Mouse (Mus musculus) intestine, embryonic 14.5 days (tissue): ENCODE data around the gene Cers6. TPM values are rescaled to one million over a fixed set of nuclear protein-coding genes. Genes with fewer than 3 reads are reported as not detected.

Experiments used
- ATAC-seq: fragments of 200-750 bp; cut with Nextera tagmentation; replicated peaks from 2 replicates; pipeline ENCODE4 v1.8.0; 2017; ENCODE audit warnings: low read depth, moderate number of reproducible peaks, moderate TSS enrichment, moderate library complexity; ENCODE audit not compliant: low FRiP score, low TSS enrichment
- DNase-seq: peaks from one replicate; pipeline ENCODE4 v3.0.0-alpha.2; 2018; ENCODE audit warnings: low spot score
- H3K27ac ChIP-seq: fragments of 300-500 bp; sonication (generic); 2 replicates; pipeline ENCODE4 v1.5.1; 2014; ENCODE audit warnings: low read depth, mild to moderate bottlenecking, control low read depth
- H3K27me3 ChIP-seq: fragments of 300-500 bp; sonication (generic); replicated peaks from 2 replicates; pipeline ENCODE4 v1.6.1; 2014; ENCODE audit warnings: low read length, control low read depth; ENCODE audit not compliant: control insufficient read depth, insufficient read depth
- H3K36me3 ChIP-seq: fragments of 300-500 bp; sonication (generic); 2 replicates; pipeline ENCODE4 v1.6.1; 2014; ENCODE audit warnings: low read length, control low read depth; ENCODE audit not compliant: control insufficient read depth, insufficient read depth
- H3K4me1 ChIP-seq: fragments of 300-500 bp; sonication (generic); replicated peaks from 2 replicates; pipeline ENCODE4 v1.6.1; 2014; ENCODE audit warnings: low read length, control low read depth, mixed read lengths; ENCODE audit not compliant: control insufficient read depth, insufficient read depth
- H3K4me2 ChIP-seq: fragments of 300-500 bp; sonication (generic); 2 replicates; pipeline ENCODE4 v1.6.1; 2014; ENCODE audit warnings: low read length
- H3K4me3 ChIP-seq: fragments of 300-500 bp; sonication (generic); 2 replicates; pipeline ENCODE4 v1.5.1; 2014; ENCODE audit warnings: low read depth, low read length, control low read depth, mixed read lengths
- H3K9ac ChIP-seq: fragments of 300-500 bp; sonication (generic); 2 replicates; pipeline ENCODE4 v1.6.1; 2014; ENCODE audit warnings: mild to moderate bottlenecking, low read length
- H3K9me3 ChIP-seq: fragments of 300-500 bp; sonication (generic); 2 replicates; pipeline ENCODE4 v1.6.1; 2016; ENCODE audit warnings: low read length, control low read depth; ENCODE audit not compliant: control insufficient read depth
- WGBS: fragments of 180-500 bp; shearing (Covaris S2); extraction: QIAGEN DNeasy Blood & Tissue Kit; methylation state at CpG from one replicate; pipeline ENCODE4 v1.1.7; 2014; 5-methylcytosine and 5-hydroxymethylcytosine counted together
- polyA plus RNA-seq: library from polyadenylated mRNA; unstranded; fragments of >200 nt; fragmentation: Nextera tagmentation; extraction: Ambion mirVana; gene quantifications from 2 replicates; pipeline ENCODE4 v1.2.1, GENCODE M21; 2014

The Cers6 gene
- polyA plus RNA-seq, 1 experiment from 2014 or later, result 49.0 TPM

- no peak overlapping the region for H3K9ac ChIP-seq
- H3K4me2 ChIP-seq, result no peak overlapping the region
- no peaks in the 10 kb centered on the region for H3K9me3 ChIP-seq
- H3K4me3 ChIP-seq, result no peak overlapping the region
- H3K36me3 ChIP-seq, result no peaks in the 10 kb centered on the region
- 42% methylated on average over 10 of the region's 10 CpGs for WGBS
- H3K27me3 ChIP-seq, result no peaks in the 10 kb centered on the region
- H3K4me1 ChIP-seq, result peaks cover 4% of the 10 kb centered on the region; the same call in 1 of the 2 replicates
- ATAC-seq (peak; percentile 65), DNase-seq (peak; percentile 51)
- peak overlapping the region; percentile 58 for H3K27ac ChIP-seq
Observed at GRCm38 (mm10) chr2:69128921-69129395, 267.7 kb downstream of the Cers6 start.

- Histone ChIP-seq H3K4me2 (no peak overlapping the region), H3K27me3 (no peaks in the 10 kb centered on the region), H3K9ac (no peak overlapping the region), H3K4me3 (no peak overlapping the region), H3K9me3 (no peaks in the 10 kb centered on the region), H3K36me3 (no peaks in the 10 kb centered on the region), H3K27ac (peak overlapping the region; percentile 58), H3K4me1 (peaks cover 4% of the 10 kb centered on the region; the same call in 1 of the 2 replicates)
- DNase-seq, result no peak
- WGBS, result 62% methylated on average over 7 of the region's 7 CpGs
- no peak for ATAC-seq
Observed at GRCm38 (mm10) chr2:69129425-69130210, 268.4 kb downstream of the Cers6 start.

DNA sequence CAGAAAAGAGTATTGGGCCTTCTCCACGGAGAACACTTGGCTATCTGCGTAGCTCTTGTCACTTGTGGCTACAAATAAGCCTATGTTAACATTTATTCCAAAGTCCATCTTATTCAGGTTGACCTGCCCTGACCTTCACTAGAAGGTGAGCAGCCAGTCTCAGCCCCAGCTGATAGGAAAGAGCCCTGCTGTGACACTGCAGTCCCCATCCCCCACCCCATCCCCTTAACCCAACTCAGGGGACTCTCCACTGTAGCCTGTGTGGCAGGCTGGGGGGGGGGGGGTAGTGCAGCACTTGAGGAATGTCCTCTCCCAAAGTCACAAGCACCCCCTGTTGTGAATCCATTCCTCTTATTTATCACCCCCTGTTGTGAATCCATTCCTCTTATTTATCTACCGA, 270.8 kb downstream of the Cers6 start:
- no peak overlapping the region for H3K4me3 ChIP-seq
- H3K4me1 ChIP-seq, result peaks cover 12% of the 10 kb centered on the region
- DNase-seq, result peak; percentile 45
- H3K4me2 ChIP-seq, result no peak overlapping the region
- WGBS, result 61% methylated on average over 3 of the region's 3 CpGs
- no peaks in the 10 kb centered on the region for H3K9me3 ChIP-seq
- H3K9ac ChIP-seq, result no peak overlapping the region
- H3K27me3 ChIP-seq, result no peaks in the 10 kb centered on the region
- ATAC-seq, result no peak
- H3K36me3 ChIP-seq, result no peaks in the 10 kb centered on the region
- no peak overlapping the region for H3K27ac ChIP-seq

DNA sequence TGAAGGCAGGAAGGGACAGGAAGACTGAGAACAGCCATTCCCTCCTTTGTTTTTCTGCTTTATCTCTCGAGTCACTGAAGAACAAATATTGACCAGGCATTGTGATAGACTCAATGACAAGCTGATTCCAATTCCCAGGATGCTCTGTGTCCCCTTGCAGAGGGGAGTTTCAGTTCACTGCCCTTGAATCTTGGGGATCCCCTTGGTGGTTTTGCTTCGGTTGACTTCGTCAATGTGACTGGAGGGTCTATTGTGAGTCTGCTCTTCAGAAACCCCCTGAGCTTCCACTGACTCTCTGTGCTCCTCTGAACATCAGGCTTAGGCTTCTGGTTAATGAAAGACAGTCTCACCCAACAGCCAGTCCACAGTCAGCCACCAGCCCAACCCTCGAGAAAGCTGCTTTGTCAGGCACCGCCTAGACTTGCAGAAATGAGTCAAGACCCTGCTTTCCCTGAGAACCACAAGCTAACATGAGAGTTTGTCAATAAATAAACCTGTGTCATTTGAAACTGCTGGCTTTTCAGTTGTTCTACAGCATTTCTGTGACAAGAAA, 271.3 kb downstream of the Cers6 start:
- H3K4me3 ChIP-seq, result no peak overlapping the region
- H3K27me3 ChIP-seq, result no peaks in the 10 kb centered on the region
- peaks cover 12% of the 10 kb centered on the region for H3K4me1 ChIP-seq
- no peak for ATAC-seq
- H3K9ac ChIP-seq, result no peak overlapping the region
- DNase-seq, result peak; percentile 51
- H3K4me2 ChIP-seq, result no peak overlapping the region
- no peaks in the 10 kb centered on the region for H3K36me3 ChIP-seq
- no peak overlapping the region for H3K27ac ChIP-seq
- no peaks in the 10 kb centered on the region for H3K9me3 ChIP-seq
- WGBS, result 58% methylated on average over 5 of the region's 5 CpGs

- Histone ChIP-seq H3K27me3 (no peaks in the 10 kb centered on the region), H3K4me1 (peaks cover 12% of the 10 kb centered on the region), H3K9me3 (no peaks in the 10 kb centered on the region), H3K4me2 (no peak overlapping the region), H3K36me3 (no peaks in the 10 kb centered on the region), H3K9ac (no peak overlapping the region), H3K27ac (no peak overlapping the region), H3K4me3 (no peak overlapping the region)
- ATAC-seq, result no peak
- WGBS, result 56% methylated on average over 1 of the region's 1 CpGs
- peak; percentile 60 for DNase-seq
Observed at GRCm38 (mm10) chr2:69134186-69134585, 272.9 kb downstream of the Cers6 start.

- ATAC-seq (0 out of 2 replicates have a peak, but pooled peaks have one; percentile 25), DNase-seq (no peak)
- 56% methylated on average over 9 of the region's 9 CpGs for WGBS
- Histone ChIP-seq H3K4me1 (peaks cover 9% of the 10 kb centered on the region), H3K4me2 (peak overlapping the region; percentile 36; the same call in 1 of the 2 replicates), H3K27me3 (no peaks in the 10 kb centered on the region), H3K9me3 (no peaks in the 10 kb centered on the region), H3K4me3 (no peak overlapping the region), H3K36me3 (no peaks in the 10 kb centered on the region), H3K27ac (peak overlapping the region; percentile 45), H3K9ac (no peak overlapping the region)
Observed at GRCm38 (mm10) chr2:69134937-69135336, 273.7 kb downstream of the Cers6 start.

DNA sequence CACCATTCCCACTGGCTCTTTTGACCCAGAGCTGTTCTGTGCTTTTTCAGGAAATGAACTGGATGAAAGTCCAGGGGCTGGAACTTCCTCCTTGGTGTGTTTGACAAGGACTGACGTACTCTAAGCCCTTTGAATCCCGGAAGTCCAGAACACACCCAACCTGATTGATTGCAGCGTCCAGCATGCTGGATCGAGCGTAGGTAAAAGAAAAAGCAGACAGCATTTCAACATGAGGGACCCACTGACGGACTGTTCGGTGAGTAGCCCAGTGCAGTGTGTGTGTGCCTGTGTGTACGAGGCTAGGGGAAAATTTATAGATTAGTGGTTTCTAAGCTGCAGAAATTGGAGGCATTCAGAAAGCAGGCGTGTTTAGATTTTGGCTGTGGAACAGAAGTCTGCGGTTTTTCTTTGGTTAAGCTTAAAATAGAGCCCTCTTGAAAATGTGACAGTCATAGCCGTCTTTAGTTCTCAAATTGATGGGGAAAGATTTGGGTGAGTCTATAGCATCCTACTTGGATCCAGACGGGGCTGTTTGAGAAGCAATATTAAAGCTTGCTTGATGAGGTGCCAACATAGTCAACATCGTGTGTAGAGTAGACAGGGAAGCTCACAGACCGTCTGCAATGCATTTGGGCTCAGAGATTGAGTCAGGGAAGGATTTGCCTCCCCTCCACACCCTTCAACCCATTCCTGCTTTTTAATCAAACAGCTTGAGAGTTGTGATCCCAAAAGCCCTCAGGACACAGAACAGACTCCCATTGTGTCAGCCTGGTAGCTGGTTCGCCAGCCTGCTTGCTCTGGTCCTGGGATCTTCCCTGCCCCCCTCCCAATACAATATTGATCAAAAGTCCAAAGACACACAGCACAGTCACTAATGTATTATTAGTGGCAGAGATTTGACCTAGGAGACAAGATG, 274.7 kb downstream of the Cers6 start, which contains the start of gene Nostrin:
Nostrin (plus strand) TSS at position 140 of the 916 bp plus-strand sequence.
- WGBS, result 22% methylated on average over 15 of the region's 15 CpGs
- no peaks in the 10 kb centered on the region for H3K36me3 ChIP-seq

GRCm38 (mm10) chr2:69137406-69138084, 276.3 kb downstream of the Cers6 start:
- DNase-seq (no peak), ATAC-seq (no peak)
- Histone ChIP-seq H3K27ac (no peak overlapping the region), H3K4me1 (peaks cover 8% of the 10 kb centered on the region; the same call in 1 of the 2 replicates), H3K9ac (no peak overlapping the region), H3K4me2 (no peak overlapping the region), H3K36me3 (no peaks in the 10 kb centered on the region), H3K4me3 (no peak overlapping the region), H3K27me3 (no peaks in the 10 kb centered on the region), H3K9me3 (no peaks in the 10 kb centered on the region)
- WGBS, result 87% methylated on average over 10 of the region's 10 CpGs

More for the DNA sequence above, 274.7 kb downstream of the Cers6 start, which contains the start of gene Nostrin:
- DNase-seq (peak; percentile 69), ATAC-seq (peak; percentile 71)
- H3K27me3 ChIP-seq, result no peaks in the 10 kb centered on the region
- H3K9ac ChIP-seq, result no peak within 1 kb of the TSS
- H3K4me1 ChIP-seq, result peaks cover 8% of the 10 kb centered on the region; the same call in 1 of the 2 replicates
- H3K4me2 ChIP-seq, result peak within 1 kb of the TSS; percentile 36
- peak within 1 kb of the TSS; percentile 28 for H3K4me3 ChIP-seq
- H3K27ac ChIP-seq, result peak within 1 kb of the TSS; percentile 62
- no peaks in the 10 kb centered on the region for H3K9me3 ChIP-seq
